Mouse (Mus musculus): ENCODE results near the gene Pkp1.
A peak's percentile ranks its signal among the peaks of the same experiment; 100 is the strongest.

Gene Pkp1

DNA sequence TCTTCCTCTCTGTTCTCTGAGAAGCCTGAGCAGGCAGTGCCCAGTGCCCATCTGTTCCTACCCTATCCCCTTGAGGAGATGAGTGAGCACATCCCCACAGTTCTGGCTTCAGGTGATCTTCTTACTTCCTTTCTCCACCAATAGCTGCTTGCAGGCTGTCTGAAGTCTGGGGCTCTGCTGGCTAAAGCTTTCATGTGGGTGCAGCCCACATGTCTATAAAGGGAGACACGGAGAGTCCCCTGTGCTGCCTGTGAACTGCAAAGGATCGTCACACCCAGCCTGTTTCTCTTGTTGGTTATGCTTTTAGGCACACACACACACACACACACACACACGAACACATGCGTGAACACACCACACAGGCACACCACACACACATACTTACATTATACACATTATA, 46.0 kb downstream of the Pkp1 start:
- TF ChIP-seq NANOG (IDR thresholded peaks at IDR 0.05; ENCODE audit: borderline replicate concordance, low read length) = no peak
- no peaks in the 10 kb centered on the region for H3K4me1 ChIP-seq (replicated peaks; ENCODE audit: low read depth, low read length)
- H3K36me3 ChIP-seq (ENCODE audit: insufficient read depth, low read length) = no peaks in the 10 kb centered on the region
- peaks cover 50% of the 10 kb centered on the region for H3K27me3 ChIP-seq (ENCODE audit: insufficient read depth, low read length)
- H3K4me3 ChIP-seq (replicated peaks; ENCODE audit: low read length) = no peak overlapping the region
- no peaks in the 10 kb centered on the region for H3K9me3 ChIP-seq (ENCODE audit: low read length)

GRCm38 (mm10) chr1:135868570-135868969, 50.4 kb downstream of the Pkp1 start:
- H3K36me3 ChIP-seq (ENCODE audit: insufficient read depth, low read length) = no peaks in the 10 kb centered on the region
- no peak for TF ChIP-seq NANOG (IDR thresholded peaks at IDR 0.05; ENCODE audit: borderline replicate concordance, low read length)
- H3K27me3 ChIP-seq (ENCODE audit: insufficient read depth, low read length) = peaks cover 71% of the 10 kb centered on the region
- H3K9me3 ChIP-seq (ENCODE audit: low read length) = no peaks in the 10 kb centered on the region
- H3K4me3 ChIP-seq (replicated peaks; ENCODE audit: low read length) = no peak overlapping the region
- peaks cover 6% of the 10 kb centered on the region for H3K4me1 ChIP-seq (replicated peaks; ENCODE audit: low read depth, low read length)

- Histone ChIP-seq H3K4me1 (replicated peaks; ENCODE audit: low read depth, low read length) (peaks cover 6% of the 10 kb centered on the region), H3K27me3 (ENCODE audit: insufficient read depth, low read length) (peaks cover 74% of the 10 kb centered on the region), H3K9me3 (ENCODE audit: low read length) (no peaks in the 10 kb centered on the region), H3K36me3 (ENCODE audit: insufficient read depth, low read length) (no peaks in the 10 kb centered on the region), H3K4me3 (replicated peaks; ENCODE audit: low read length) (peak overlapping the region; percentile 58)
- no peak for TF ChIP-seq POU5F1 (IDR thresholded peaks at IDR 0.05; ENCODE audit: borderline replicate concordance, low read length)
- TF ChIP-seq CTCF (conservative IDR thresholded peaks at IDR 0.05; ENCODE audit: low read length) = peak; percentile 83
Measured at GRCm38 (mm10) chr1:135865518-135866194, 53.4 kb downstream of the Pkp1 start.

- Histone ChIP-seq H3K36me3 (ENCODE audit: insufficient read depth, low read length) (no peaks in the 10 kb centered on the region), H3K9me3 (ENCODE audit: low read length) (no peaks in the 10 kb centered on the region), H3K27me3 (ENCODE audit: insufficient read depth, low read length) (peaks cover 73% of the 10 kb centered on the region), H3K4me3 (replicated peaks; ENCODE audit: low read length) (no peak overlapping the region), H3K4me1 (replicated peaks; ENCODE audit: low read depth, low read length) (peaks cover 6% of the 10 kb centered on the region)
- TF ChIP-seq POU5F1 (IDR thresholded peaks at IDR 0.05; ENCODE audit: borderline replicate concordance, low read length) = no peak
- TF ChIP-seq CTCF (conservative IDR thresholded peaks at IDR 0.05; ENCODE audit: low read length) = no peak
- TF ChIP-seq NANOG (IDR thresholded peaks at IDR 0.05; ENCODE audit: borderline replicate concordance, low read length) = no peak
Measured at GRCm38 (mm10) chr1:135864830-135865229, 54.2 kb downstream of the Pkp1 start.

DNA sequence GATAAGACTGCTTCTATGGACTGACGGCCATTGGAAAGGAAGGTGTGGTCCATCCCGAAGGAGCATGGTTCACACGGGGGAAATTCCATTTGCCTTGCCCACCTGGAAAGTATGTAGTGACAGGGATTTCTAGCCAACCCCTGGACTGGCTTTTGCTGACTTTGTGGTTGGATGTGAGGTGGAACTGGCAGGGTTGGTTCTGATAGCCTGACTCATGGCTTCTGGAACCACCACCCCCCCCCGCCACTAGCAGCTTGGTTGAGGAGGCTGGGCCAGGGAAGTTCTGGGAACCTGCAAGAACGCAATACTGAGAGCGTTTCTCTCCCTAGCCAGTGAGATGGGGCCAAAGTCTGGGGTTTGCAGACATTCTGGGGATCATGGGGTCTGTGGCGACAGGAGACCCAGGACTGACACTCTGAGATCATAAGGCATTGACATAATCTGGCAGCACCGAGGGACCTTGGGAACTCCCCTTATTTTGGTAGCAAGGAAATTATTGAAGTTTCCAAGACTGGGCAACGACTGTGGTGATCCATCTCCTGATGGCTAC, 55.1 kb downstream of the Pkp1 start:
- H3K4me3 ChIP-seq (replicated peaks; ENCODE audit: low read length) = no peak overlapping the region
- peaks cover 6% of the 10 kb centered on the region for H3K4me1 ChIP-seq (replicated peaks; ENCODE audit: low read depth, low read length)
- no peaks in the 10 kb centered on the region for H3K36me3 ChIP-seq (ENCODE audit: insufficient read depth, low read length)
- H3K9me3 ChIP-seq (ENCODE audit: low read length) = no peaks in the 10 kb centered on the region
- TF ChIP-seq CTCF (conservative IDR thresholded peaks at IDR 0.05; ENCODE audit: low read length) = no peak
- TF ChIP-seq POU5F1 (IDR thresholded peaks at IDR 0.05; ENCODE audit: borderline replicate concordance, low read length) = no peak
- no peak for TF ChIP-seq NANOG (IDR thresholded peaks at IDR 0.05; ENCODE audit: borderline replicate concordance, low read length)
- peaks cover 73% of the 10 kb centered on the region for H3K27me3 ChIP-seq (ENCODE audit: insufficient read depth, low read length)

DNA sequence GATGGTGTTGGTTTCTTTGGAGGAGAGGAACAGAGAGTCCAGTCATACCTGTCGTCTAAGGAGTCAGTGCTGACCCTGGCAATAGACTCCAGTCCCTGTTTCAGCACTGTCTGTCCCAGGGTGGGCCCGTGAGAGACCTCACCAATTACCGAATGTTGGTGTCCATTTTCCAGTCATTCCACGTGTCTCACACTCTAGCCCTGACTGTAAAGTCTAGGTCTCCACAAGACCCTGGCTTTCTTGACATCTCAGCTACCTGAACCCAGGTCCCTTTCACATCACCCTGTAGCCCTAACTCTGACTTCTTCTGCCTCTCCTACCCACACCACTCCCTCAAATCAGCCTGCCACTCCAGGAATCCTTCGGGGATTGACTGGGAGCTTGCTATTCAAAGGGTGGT, 56.4 kb downstream of the Pkp1 start:
- H3K27me3 ChIP-seq (ENCODE audit: insufficient read depth, low read length) = peaks cover 62% of the 10 kb centered on the region
- H3K4me1 ChIP-seq (replicated peaks; ENCODE audit: low read depth, low read length) = peaks cover 7% of the 10 kb centered on the region
- TF ChIP-seq NANOG (IDR thresholded peaks at IDR 0.05; ENCODE audit: borderline replicate concordance, low read length) = no peak
- TF ChIP-seq POU5F1 (IDR thresholded peaks at IDR 0.05; ENCODE audit: borderline replicate concordance, low read length) = no peak
- TF ChIP-seq CTCF (conservative IDR thresholded peaks at IDR 0.05; ENCODE audit: low read length) = no peak
- H3K36me3 ChIP-seq (ENCODE audit: insufficient read depth, low read length) = no peaks in the 10 kb centered on the region
- H3K4me3 ChIP-seq (replicated peaks; ENCODE audit: low read length) = no peak overlapping the region
- H3K9me3 ChIP-seq (ENCODE audit: low read length) = no peaks in the 10 kb centered on the region

DNA sequence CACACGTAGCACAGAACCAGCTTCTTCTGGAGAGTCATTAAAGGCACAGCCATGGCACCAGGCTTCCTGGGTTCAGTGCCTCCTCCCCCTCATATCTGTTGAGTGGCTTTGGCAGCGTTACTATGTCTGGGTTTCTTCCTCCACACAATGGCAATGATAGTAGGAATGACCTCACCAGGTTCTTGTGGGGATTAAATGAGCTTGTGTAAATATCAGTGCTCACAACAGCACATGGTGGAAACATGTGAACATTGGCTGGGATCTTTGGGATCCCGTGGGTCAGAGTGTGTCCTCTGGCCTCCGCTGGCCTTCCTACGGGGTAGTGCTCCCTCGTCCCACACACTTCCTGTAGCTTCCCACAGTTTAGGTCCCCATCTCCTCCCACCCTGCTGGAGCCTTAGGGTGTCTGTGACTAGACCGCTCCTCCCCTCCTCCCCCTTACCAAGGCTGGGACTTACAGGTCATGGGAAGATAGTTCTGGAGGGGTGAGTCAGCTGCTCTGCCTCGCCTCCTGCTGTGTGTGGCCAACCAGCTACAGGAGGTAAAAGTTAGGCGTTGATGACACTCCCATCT, 56.9 kb downstream of the Pkp1 start:
- Histone ChIP-seq H3K4me1 (replicated peaks; ENCODE audit: low read depth, low read length) (peaks cover 12% of the 10 kb centered on the region), H3K4me3 (replicated peaks; ENCODE audit: low read length) (no peak overlapping the region), H3K9me3 (ENCODE audit: low read length) (no peaks in the 10 kb centered on the region), H3K27me3 (ENCODE audit: insufficient read depth, low read length) (peaks cover 58% of the 10 kb centered on the region), H3K36me3 (ENCODE audit: insufficient read depth, low read length) (no peaks in the 10 kb centered on the region)
- TF ChIP-seq POU5F1 (IDR thresholded peaks at IDR 0.05; ENCODE audit: borderline replicate concordance, low read length) (no peak), NANOG (IDR thresholded peaks at IDR 0.05; ENCODE audit: borderline replicate concordance, low read length) (no peak)

- peaks cover 19% of the 10 kb centered on the region for H3K4me1 ChIP-seq (replicated peaks; ENCODE audit: low read depth, low read length)
- peaks cover 50% of the 10 kb centered on the region for H3K27me3 ChIP-seq (ENCODE audit: insufficient read depth, low read length)
- H3K4me3 ChIP-seq (replicated peaks; ENCODE audit: low read length) = no peak overlapping the region
- no peaks in the 10 kb centered on the region for H3K9me3 ChIP-seq (ENCODE audit: low read length)
- no peak for TF ChIP-seq CTCF (conservative IDR thresholded peaks at IDR 0.05; ENCODE audit: low read length)
- TF ChIP-seq POU5F1 (IDR thresholded peaks at IDR 0.05; ENCODE audit: borderline replicate concordance, low read length) = no peak
- no peak for TF ChIP-seq NANOG (IDR thresholded peaks at IDR 0.05; ENCODE audit: borderline replicate concordance, low read length)
- no peaks in the 10 kb centered on the region for H3K36me3 ChIP-seq (ENCODE audit: insufficient read depth, low read length)
Measured at GRCm38 (mm10) chr1:135861091-135861490, 57.9 kb downstream of the Pkp1 start.

DNA sequence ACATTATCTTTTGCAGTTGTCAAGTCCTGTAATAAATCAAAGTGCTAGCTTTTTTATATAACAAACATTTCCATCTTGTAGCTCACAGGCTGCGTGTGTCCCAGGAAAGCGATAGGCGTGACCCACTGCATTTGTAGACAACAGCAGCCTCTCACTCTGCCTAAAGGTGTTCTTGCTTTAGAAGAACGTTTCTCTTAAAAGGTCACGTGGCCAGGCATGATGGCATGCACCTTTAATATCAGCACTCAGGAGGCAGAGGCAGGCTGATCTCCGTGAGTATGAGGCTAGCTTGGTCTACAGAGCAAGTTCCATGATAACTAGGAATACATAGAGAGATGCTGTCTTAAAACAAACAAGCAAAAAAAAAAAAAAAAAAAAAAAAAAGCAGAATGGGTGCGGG, 60.5 kb downstream of the Pkp1 start:
- TF ChIP-seq POU5F1 (IDR thresholded peaks at IDR 0.05; ENCODE audit: borderline replicate concordance, low read length) = no peak
- TF ChIP-seq NANOG (IDR thresholded peaks at IDR 0.05; ENCODE audit: borderline replicate concordance, low read length) = no peak
- no peak for TF ChIP-seq CTCF (conservative IDR thresholded peaks at IDR 0.05; ENCODE audit: low read length)
- peaks cover 23% of the 10 kb centered on the region for H3K4me1 ChIP-seq (replicated peaks; ENCODE audit: low read depth, low read length)

More for the DNA sequence above, 60.5 kb downstream of the Pkp1 start:
- Histone ChIP-seq H3K36me3 (ENCODE audit: insufficient read depth, low read length) (no peaks in the 10 kb centered on the region), H3K4me3 (replicated peaks; ENCODE audit: low read length) (no peak overlapping the region), H3K27me3 (ENCODE audit: insufficient read depth, low read length) (peaks cover 45% of the 10 kb centered on the region), H3K9me3 (ENCODE audit: low read length) (no peaks in the 10 kb centered on the region)
